Mouse (Mus musculus): ENCODE results near the gene C330007P06Rik. TPM values are rescaled to one million over a fixed set of nuclear protein-coding genes. Genes with fewer than 3 reads are reported as not detected.
"Not testable (repeated sequence)": the region's sequence is repeated elsewhere in the genome, so short reads cannot be mapped to it uniquely, and the experiment has no call there.

The C330007P06Rik gene
- 10 to 100 TPM; 32.6 to 34.4 TPM for total RNA-seq (2021)
- long read RNA-seq, experiment 1, transcript C330007P06Rik-202 (7 exons, 3,340 nt): major isoform, 48 of 54 reads
- long read RNA-seq, experiment 1, partial matches to known transcripts: 0 of 54 reads
- long read RNA-seq, experiment 1, other reads (novel, unspliced or antisense): 6 of 54 reads
- long read RNA-seq, experiment 2, transcript C330007P06Rik-202 (7 exons, 3,340 nt): major isoform, 29 of 39 reads
- long read RNA-seq, experiment 2, partial matches to known transcripts: 2 of 39 reads
- long read RNA-seq, experiment 2, other reads (novel, unspliced or antisense): 8 of 39 reads

GRCm38 (mm10) chrX:36873765-36874164 lies at the start of gene C330007P06Rik, which contains the start of gene Ube2a:
C330007P06Rik (minus strand) TSS chrX:36874111.
Ube2a (plus strand) TSS chrX:36873900.
- DNase-seq (ENCODE audit: low spot score in 2 of 2): no peak
- intact Hi-C loops (cut with DNase I): no loop called here

GRCm38 (mm10) chrX:36921346-36921745 lies 47.4 kb upstream of the C330007P06Rik start:
- no peak for DNase-seq (ENCODE audit: low spot score in 2 of 2)
- intact Hi-C loops (cut with DNase I): no loop called here

- intact Hi-C loops (cut with DNase I): no loop called here
- no peak for DNase-seq (ENCODE audit: low spot score in 2 of 2)
Measured at GRCm38 (mm10) chrX:36917749-36918148, 43.8 kb upstream of the C330007P06Rik start.

- DNase-seq (ENCODE audit: low spot score in 2 of 2): peak; percentile 30 to 38
- intact Hi-C loops (cut with DNase I): no loop called here
Measured at GRCm38 (mm10) chrX:36911343-36911742, 37.4 kb upstream of the C330007P06Rik start.

GRCm38 (mm10) chrX:36906539-36906938 lies 32.6 kb upstream of the C330007P06Rik start:
- DNase-seq (ENCODE audit: low spot score in 2 of 2): no peak
- intact Hi-C loops (cut with DNase I): no loop called here

GRCm38 (mm10) chrX:36903115-36903768 lies 29.3 kb upstream of the C330007P06Rik start:
- intact Hi-C loops (cut with DNase I): no loop called here
- DNase-seq (ENCODE audit: low spot score in 2 of 2): peak; percentile 95

GRCm38 (mm10) chrX:36902321-36903114 lies 28.6 kb upstream of the C330007P06Rik start, which contains the start of gene Nkrf:
Nkrf (minus strand) TSS chrX:36902899.
- intact Hi-C loops (cut with DNase I): no loop called here
- DNase-seq (ENCODE audit: low spot score in 2 of 2): peak; percentile 52 to 60

- no peak for DNase-seq (ENCODE audit: low spot score in 2 of 2)
- intact Hi-C loops (cut with DNase I): no loop called here
Measured at GRCm38 (mm10) chrX:36901655-36902054, 27.7 kb upstream of the C330007P06Rik start.

- DNase-seq (ENCODE audit: low spot score in 2 of 2); intact Hi-C loops (cut with DNase I): not testable (repeated sequence)
Measured at GRCm38 (mm10) chrX:36898931-36899330, 25.0 kb upstream of the C330007P06Rik start.

GRCm38 (mm10) chrX:36884719-36885118 lies 10.8 kb upstream of the C330007P06Rik start:
- intact Hi-C loops (cut with DNase I): no loop called here
- peak in 1 of 2 experiments; percentile 28 for DNase-seq (ENCODE audit: low spot score in 2 of 2)

GRCm38 (mm10) chrX:36874704-36875128 lies 805 bp upstream of the C330007P06Rik start:
- peak in 1 of 2 experiments; percentile 3 for DNase-seq (ENCODE audit: low spot score in 2 of 2)
- intact Hi-C loops (cut with DNase I): no loop called here

GRCm38 (mm10) chrX:36874178-36874696 lies 326 bp upstream of the C330007P06Rik start:
- DNase-seq (ENCODE audit: low spot score in 2 of 2): peak; percentile 69 to 85
- intact Hi-C loops (cut with DNase I): no loop called here

- no peak for DNase-seq (ENCODE audit: low spot score in 2 of 2)
- intact Hi-C loops (cut with DNase I): no loop called here
Measured at GRCm38 (mm10) chrX:36870372-36870771, 3.5 kb downstream of the C330007P06Rik start.

GRCm38 (mm10) chrX:36864609-36865328 lies 9.1 kb downstream of the C330007P06Rik start:
- intact Hi-C loops (cut with DNase I): no loop called here
- no peak for DNase-seq (ENCODE audit: low spot score in 2 of 2)

GRCm38 (mm10) chrX:36863766-36864608 lies 9.9 kb downstream of the C330007P06Rik start:
- peak; percentile 83 to 84 for DNase-seq (ENCODE audit: low spot score in 2 of 2)
- intact Hi-C loops (cut with DNase I): no loop called here

- no peak for DNase-seq (ENCODE audit: low spot score in 2 of 2)
- intact Hi-C loops (cut with DNase I): no loop called here
Measured at GRCm38 (mm10) chrX:36852631-36853030, 21.3 kb downstream of the C330007P06Rik start.

GRCm38 (mm10) chrX:36847152-36847551 lies 26.8 kb downstream of the C330007P06Rik start:
- intact Hi-C loops (cut with DNase I): no loop called here
- no peak for DNase-seq (ENCODE audit: low spot score in 2 of 2)

GRCm38 (mm10) chrX:36843346-36843990 lies 30.4 kb downstream of the C330007P06Rik start:
- intact Hi-C loops (cut with DNase I): no loop called here
- no peak for DNase-seq (ENCODE audit: low spot score in 2 of 2)
